Mouse (Mus musculus) 3T3-L1 (cell line): Measurements from ENCODE around the gene Minpp1.

Experiments used
- DNase-seq: peaks from one replicate; pipeline ENCODE4 v3.0.0-alpha.2; 2015; ENCODE audit warnings: low read depth, low spot score

The Minpp1 gene

GRCm38 (mm10) chr19:32489166-32489895 lies 3.8 kb downstream of the Minpp1 start:
- no peak for DNase-seq

GRCm38 (mm10) chr19:32490976-32491375 lies 5.4 kb downstream of the Minpp1 start:
- DNase-seq = no peak

GRCm38 (mm10) chr19:32492339-32492738 lies 6.8 kb downstream of the Minpp1 start:
- DNase-seq = no peak

- no peak for DNase-seq
Measured at GRCm38 (mm10) chr19:32492981-32493380, 7.4 kb downstream of the Minpp1 start.

GRCm38 (mm10) chr19:32493471-32493870 lies 7.9 kb downstream of the Minpp1 start:
- DNase-seq = no peak

- no peak for DNase-seq
Measured at GRCm38 (mm10) chr19:32494611-32495010, 9.0 kb downstream of the Minpp1 start.

GRCm38 (mm10) chr19:32495034-32495433 lies 9.5 kb downstream of the Minpp1 start:
- no peak for DNase-seq

- no peak for DNase-seq
Measured at GRCm38 (mm10) chr19:32497411-32497810, 11.8 kb downstream of the Minpp1 start.

- no peak for DNase-seq
Measured at GRCm38 (mm10) chr19:32498002-32498401, 12.4 kb downstream of the Minpp1 start.

GRCm38 (mm10) chr19:32501414-32501813 lies 15.8 kb downstream of the Minpp1 start:
- DNase-seq = peak; percentile 70

GRCm38 (mm10) chr19:32506081-32506480 lies 20.5 kb downstream of the Minpp1 start:
- DNase-seq = no peak

- no peak for DNase-seq
Measured at GRCm38 (mm10) chr19:32506514-32506913, 20.9 kb downstream of the Minpp1 start.

- DNase-seq = no peak
Measured at GRCm38 (mm10) chr19:32507100-32507499, 21.5 kb downstream of the Minpp1 start.

GRCm38 (mm10) chr19:32507526-32507925 lies 22.0 kb downstream of the Minpp1 start:
- DNase-seq = no peak

GRCm38 (mm10) chr19:32510267-32510666 lies 24.7 kb downstream of the Minpp1 start:
- no peak for DNase-seq

GRCm38 (mm10) chr19:32510962-32511361 lies 25.4 kb downstream of the Minpp1 start:
- no peak for DNase-seq

- peak; percentile 43 for DNase-seq
Measured at GRCm38 (mm10) chr19:32512518-32512917, 26.9 kb downstream of the Minpp1 start.

GRCm38 (mm10) chr19:32516575-32516974 lies 31.0 kb downstream of the Minpp1 start:
- DNase-seq = no peak

- peak; percentile 40 for DNase-seq
Measured at GRCm38 (mm10) chr19:32521446-32521845, 35.9 kb downstream of the Minpp1 start.

- no peak for DNase-seq
Measured at GRCm38 (mm10) chr19:32522247-32522646, 36.7 kb downstream of the Minpp1 start.

- no peak for DNase-seq
Measured at GRCm38 (mm10) chr19:32522753-32523307, 37.3 kb downstream of the Minpp1 start.

GRCm38 (mm10) chr19:32523769-32524515 lies 38.4 kb downstream of the Minpp1 start:
- peak; percentile 47 for DNase-seq

- no peak for DNase-seq
Measured at GRCm38 (mm10) chr19:32524516-32524860, 38.9 kb downstream of the Minpp1 start.
